Mouse (Mus musculus): ENCODE measurements around the gene Calcoco1.
"Not testable (repeated sequence)": the region's sequence is repeated elsewhere in the genome, so short reads cannot be mapped to it uniquely, and the experiment has no call there.

Calcoco1 gene

DNA sequence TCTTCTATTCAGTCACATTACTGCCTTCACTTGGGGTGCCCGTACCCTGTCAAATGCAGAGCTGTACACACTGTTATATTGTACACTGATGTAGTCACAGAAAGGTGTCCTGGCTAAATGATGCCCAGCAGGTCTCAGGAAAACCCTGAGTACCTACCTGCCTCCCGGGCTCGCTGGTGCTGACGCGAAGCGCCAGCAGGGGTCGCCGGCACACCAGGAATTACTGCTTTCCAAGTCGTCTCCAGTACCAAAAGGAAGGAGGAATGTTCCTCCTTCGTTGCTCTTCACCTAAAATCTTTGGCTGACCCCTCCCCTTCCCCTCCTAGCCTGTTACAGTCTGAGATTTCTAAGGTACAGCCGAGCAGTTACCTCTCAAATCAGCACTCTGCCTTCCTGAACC is 23.8 kb downstream of the Calcoco1 start:
- 0 out of 2 replicates have a peak, but pooled peaks have one; percentile 31 for ATAC-seq (ENCODE audit: insufficient number of reproducible peaks, low FRiP score, low TSS enrichment)

DNA sequence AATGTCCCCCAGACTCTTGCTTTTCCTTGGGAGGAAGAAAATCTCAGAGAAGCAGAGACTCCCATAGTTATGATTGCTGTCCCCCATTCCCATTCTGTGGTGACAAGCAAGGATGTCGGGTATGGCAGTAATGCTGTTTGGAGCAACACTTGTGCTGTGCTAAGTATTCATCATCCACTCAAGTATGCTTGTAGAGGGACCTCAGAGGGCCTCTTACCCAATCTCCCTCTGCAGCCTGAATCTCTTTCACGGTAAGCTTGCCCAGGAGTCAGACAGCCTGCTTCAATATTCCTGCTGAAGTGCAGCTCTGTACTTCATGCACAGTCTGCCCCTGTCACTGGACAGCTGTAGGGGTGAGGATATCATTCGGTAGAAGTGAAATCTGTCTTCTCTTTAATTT is 25.1 kb downstream of the Calcoco1 start:
- ATAC-seq (ENCODE audit: insufficient number of reproducible peaks, low FRiP score, low TSS enrichment): no peak

DNA sequence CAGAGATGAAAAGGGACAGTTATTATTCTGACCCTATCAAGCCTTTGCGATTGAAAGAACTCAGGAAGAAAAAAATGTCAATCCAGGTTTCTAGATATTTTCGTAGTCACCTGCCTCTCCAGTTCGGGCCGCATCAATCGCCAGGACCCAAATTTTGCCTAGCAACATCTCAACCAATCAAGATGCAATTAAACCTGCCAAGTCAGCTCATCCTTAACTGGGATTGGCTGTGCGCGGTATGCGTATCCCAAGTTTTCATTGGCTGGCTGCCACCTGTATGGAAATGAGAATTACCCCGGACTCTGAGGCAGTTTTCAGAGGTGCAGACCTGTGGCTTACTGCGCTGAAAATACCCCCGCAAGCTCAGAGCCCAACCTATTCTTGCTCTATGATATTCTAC is 28.4 kb downstream of the Calcoco1 start:
- ATAC-seq (ENCODE audit: insufficient number of reproducible peaks, low FRiP score, low TSS enrichment): peak; percentile 75

DNA sequence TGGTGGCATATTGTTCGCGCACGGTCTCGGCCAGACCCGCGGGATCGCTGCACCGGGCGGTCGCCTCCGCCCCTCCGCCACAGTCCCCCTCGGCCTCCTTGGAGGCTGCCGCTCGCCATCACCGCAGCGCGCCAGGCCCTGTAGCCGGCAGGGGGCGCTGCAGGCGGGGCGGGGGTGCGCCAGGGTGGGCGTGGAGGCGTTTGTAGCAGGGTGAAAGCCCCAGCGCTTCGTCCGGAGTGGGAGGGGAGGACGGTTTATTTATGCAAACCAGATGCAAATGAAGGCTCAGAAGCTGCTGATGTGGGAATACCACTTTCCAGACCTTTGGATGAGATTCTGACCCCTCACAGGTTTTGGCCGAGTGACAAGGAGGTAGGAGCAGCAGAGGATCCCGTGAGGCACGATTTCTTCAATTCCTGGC is 29.0 kb downstream of the Calcoco1 start:
- ATAC-seq (ENCODE audit: insufficient number of reproducible peaks, low FRiP score, low TSS enrichment): peak; percentile 61; the same call in 1 of the 2 replicates

DNA sequence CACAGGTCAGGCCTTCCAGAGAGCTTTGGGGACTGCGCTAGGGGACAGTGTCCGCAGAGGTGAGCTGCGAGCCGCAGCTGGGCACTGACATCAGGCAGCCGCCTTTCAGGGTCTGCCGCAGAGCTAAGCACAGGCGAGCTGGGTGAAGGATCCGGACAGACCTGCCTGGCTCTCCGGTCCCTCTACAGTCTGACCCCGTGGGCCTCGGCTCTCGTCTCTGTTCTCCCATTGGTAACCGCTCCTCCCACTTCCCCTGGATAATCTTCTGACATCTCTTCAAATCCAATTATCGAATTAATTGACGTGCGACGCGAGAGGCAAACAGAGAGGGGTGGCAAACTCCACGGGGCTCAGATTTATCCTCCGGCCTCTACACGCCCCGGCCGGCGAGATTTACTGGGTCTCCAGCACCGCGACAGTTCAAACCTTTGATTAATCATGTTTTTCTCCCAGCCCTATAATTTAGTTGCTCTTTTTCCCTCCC is 29.6 kb downstream of the Calcoco1 start:
- ATAC-seq (ENCODE audit: insufficient number of reproducible peaks, low FRiP score, low TSS enrichment): no peak

DNA sequence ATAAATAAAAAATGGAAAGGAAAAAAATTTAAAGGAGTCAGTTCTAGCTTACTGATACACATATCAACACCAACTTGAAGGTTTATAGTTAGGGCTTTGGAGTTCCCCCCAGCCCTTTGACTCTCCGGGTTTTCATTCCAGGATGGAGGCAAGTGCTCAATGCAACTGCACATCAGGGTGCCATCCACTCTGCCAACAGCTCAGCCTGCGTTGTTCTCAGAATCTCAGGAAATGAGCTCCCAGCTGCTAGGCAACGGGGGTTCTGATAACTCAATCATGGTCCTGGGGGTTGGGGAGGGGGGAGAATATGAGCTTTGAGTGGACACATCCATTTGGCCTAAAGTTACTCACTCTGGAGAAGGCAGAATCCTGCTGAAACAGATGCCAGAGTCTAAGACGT is 36.2 kb downstream of the Calcoco1 start:
- ATAC-seq (ENCODE audit: insufficient number of reproducible peaks, low FRiP score, low TSS enrichment): no peak

DNA sequence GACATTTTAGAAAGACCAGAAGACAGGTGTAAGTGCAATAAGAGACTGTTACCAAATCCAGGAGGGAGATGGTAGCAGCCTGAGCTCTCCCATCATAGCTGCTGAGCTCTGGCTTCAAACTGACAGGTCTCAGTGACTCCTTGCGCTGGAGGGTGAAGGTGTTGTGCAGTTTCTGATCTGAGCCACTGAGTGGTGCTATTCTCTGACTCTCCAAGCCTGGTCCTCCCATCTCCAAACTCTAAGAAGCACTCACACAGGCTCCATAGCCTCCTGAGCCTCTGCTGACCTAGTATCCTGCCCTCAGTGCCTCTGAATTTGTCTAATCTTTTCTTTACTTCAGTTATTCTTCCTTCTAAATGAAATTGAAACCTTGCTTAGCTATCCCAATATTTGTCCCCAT is 38.3 kb downstream of the Calcoco1 start:
- peak; percentile 58; the same call in 1 of the 2 replicates for ATAC-seq (ENCODE audit: insufficient number of reproducible peaks, low FRiP score, low TSS enrichment)

DNA sequence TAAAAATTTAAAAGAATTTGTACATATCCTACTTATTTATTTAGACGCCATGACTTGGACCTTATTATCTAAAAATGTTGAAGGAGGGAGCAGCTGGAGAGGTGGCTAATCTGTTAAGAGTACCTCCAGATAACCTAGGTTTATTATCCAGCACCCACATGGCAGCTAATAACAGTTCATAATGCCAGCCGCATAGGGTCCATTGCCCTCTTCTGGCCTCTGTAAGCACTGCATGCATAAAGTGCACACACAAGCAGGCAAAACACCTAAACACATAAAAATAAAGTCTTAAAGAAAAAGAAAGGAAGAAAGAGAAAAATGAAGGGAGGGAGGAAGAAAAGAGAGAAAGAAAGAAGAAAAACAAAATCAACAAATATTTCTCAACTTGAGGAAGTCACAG is 45.6 kb downstream of the Calcoco1 start:
- ATAC-seq (ENCODE audit: insufficient number of reproducible peaks, low FRiP score, low TSS enrichment): no peak

DNA sequence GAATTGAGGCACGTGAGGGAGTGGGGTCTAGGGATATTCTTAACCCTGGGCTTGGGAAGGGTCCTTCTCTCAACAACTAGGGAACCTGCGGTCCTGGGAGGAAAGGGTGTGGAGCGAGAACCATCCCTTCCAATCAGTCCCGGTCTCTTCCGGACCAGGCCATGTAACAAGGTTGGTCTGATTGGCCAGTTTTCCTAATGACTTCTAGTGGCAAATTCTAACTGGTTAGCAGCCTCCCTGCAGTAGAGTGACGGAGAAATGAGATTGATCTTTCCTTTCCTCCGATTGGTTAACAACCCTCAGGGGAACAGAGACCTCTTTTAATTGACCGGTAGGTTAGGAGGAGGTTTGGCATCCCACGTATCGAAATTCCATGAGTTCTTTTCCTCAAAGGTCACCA is 48.4 kb downstream of the Calcoco1 start:
- ATAC-seq (ENCODE audit: insufficient number of reproducible peaks, low FRiP score, low TSS enrichment): 0 out of 2 replicates have a peak, but pooled peaks have one; percentile 28

DNA sequence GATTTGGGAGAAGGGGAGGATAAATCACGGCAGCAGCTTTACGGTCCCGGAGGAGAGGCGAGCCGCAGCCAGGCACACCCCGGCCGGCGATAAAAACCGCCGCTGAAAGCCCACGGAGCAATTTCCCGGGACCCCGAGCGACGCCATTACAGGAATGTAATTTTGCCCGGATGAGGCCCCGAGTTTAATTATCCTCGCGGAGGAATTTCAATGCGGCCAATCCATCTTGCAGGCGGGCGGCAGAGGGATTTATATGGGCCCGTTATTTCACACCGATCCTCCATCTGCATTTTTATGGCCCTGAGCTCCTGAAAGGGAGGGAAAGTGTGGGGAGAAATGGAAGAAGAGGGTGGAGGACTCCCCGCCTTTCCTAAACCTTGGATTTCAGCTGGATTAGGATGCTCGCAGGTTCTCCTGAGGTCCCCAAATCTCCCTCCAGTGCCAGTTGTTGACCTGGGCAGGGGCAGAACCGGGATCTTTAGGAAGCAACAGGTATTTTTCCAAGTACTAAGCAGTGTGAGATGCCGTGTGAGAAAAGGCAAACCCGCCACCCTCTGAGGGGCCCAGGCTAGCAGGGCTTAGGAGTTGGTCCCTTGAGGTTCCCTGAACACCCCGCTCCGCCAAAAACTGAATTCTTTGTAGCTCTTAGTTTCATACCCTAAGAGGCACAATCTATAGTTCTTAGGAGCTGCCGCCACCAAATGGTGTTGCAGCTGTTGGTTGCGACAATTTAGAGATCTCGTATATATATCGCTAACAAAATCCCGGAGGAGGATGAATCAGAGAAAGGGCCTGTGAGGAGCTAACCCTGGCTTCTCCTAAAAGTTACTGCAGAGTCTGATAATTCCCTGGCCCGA is 49.5 kb downstream of the Calcoco1 start, which contains the start of gene Atp5g2:
Gene Atp5g2 (minus strand): TSS at position 138 of the 857 bp plus-strand sequence.
- ATAC-seq (ENCODE audit: insufficient number of reproducible peaks, low FRiP score, low TSS enrichment): no peak

DNA sequence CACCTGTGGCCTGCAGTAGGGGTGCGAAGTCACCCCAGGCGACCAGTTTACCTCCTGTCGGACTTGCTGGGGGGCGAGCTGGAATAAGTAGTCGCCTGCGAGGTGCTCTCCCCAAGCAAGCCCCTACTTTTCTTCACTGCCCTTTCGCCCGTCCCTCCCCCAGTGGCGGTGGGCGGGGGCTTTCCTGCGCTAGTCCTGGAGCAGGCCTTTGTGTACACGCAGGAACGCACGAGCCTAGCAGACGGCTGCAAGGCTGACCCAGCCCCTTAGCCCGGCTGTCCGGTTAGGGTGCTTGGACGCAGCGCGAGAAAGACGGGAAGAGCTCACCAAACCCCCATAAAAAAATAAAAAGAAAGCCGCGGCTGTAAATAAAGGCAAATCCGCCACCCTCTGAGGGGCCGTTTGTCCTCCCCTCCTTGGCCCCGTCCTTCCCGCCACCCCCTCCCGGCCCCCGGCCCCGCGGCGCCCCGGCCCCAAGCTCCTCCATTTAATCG is 50.2 kb downstream of the Calcoco1 start:
- peak; percentile 28; the same call in 1 of the 2 replicates for ATAC-seq (ENCODE audit: insufficient number of reproducible peaks, low FRiP score, low TSS enrichment)

DNA sequence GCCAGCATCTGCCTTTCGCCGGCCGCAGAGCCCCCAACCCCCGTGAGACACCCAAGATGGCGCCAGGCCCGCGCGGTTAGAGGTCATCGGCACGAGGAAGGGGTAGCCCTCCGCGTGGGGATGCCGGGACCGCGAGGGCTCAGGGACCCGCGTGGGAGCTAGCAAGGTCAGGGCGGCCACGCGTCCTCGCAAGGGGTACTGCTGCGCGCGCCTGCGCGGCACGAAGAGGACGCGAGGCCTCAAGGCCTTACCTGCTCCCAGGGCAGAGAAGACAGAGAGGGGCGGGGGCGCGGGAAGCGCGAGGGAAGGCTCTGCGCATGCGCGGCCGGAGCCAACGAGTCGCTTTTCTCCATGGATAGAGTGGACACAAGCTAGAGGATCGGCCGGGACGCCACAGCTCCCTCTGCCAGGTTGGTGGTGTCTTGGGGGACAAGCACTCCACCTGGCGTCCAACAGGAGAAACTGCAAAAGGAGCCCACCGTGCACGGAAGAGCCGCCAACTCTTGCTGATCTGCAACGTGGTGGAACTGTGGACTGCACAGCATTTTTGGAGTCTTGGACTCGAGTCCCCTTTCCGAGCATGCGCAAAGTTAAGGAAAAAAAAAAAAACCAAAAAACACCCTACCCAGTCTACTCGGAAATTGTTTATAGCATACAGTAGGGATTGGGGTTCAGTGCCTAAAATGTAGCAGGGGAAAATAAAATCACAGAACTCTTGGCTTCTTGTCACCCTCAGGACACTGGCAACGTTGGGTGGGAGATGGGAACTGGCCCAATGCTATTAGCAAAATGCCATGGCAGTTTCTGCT is 51.0 kb downstream of the Calcoco1 start:
- ATAC-seq (ENCODE audit: insufficient number of reproducible peaks, low FRiP score, low TSS enrichment): peak; percentile 86

DNA sequence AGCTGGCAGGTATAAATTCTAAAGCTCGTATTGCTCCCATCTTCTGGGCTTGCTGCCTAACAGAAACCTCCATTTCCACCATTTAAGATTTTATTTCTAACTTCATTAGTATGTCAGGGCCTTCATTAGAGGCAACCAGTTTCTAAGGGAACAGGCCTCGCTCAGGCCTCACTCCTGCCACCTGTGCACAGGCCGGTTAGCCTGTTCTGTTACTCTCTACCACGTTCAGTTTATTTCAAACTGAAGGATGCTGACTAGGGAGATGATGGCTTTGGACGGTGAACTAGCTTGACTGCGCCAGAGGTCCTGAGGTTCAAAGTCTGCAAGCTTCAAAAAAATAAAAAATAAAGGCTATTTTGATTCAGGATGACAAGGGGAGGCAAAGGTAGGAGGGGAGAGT is 51.7 kb downstream of the Calcoco1 start:
- ATAC-seq (ENCODE audit: insufficient number of reproducible peaks, low FRiP score, low TSS enrichment): 0 out of 2 replicates have a peak, but pooled peaks have one; percentile 4

DNA sequence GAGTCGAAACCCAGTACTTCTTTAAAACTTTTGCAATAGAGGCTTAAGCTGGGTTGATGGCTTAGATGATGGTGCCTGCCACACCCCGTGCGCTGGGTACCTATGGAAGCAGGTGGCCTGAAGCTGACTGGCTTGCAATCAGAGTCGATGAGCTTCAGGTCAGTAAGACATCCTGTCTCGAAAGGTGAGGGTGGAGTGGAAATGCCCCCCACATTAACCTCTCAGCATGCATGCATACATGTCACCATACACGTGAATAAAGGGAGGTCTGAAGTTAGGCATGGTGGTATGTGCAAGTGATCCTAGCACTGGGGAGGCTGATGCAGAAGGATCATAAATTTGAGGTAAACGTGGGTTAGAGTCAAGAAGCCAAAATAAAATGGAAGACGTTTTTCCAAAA is 52.4 kb downstream of the Calcoco1 start:
- ATAC-seq (ENCODE audit: insufficient number of reproducible peaks, low FRiP score, low TSS enrichment): no peak

DNA sequence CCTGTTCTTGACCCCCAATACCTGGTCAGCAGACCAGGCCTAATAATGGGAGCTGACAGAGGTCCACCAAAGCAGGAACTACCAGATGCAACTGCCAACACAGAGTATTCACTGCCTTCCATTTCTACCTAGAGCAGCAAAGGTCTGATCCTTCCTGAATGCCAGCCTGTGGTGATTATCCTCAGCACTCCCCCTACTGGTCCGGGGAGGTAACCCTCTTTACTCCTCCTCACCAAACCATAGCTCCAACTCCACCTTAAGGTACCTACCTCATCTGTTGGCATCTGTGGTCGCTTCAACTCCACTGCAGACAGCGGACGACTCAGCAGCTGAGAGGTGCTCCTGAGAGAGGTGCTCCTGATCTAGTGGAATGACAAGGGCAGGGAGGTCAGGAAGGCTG is 56.5 kb downstream of the Calcoco1 start:
- ATAC-seq (ENCODE audit: insufficient number of reproducible peaks, low FRiP score, low TSS enrichment): no peak

DNA sequence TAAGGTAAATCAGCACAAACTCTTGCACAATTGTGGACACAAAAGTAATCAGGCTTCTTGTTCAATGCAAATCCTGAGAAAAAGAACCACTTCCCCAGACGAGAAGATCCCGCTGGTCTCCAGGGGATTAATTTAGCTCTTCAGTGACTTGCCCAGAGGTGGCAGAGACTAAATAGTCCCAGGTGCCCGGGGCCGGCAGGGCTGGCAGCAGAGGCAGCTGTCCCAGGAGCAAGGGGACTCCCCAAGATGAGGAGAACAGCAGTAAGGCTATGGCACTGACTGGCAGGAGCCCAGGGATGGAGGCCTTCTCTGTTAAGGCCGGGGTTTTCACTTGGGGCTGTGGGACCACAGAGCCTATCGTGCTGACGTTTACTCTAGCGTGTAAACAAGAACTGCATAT is 58.2 kb downstream of the Calcoco1 start:
- ATAC-seq (ENCODE audit: insufficient number of reproducible peaks, low FRiP score, low TSS enrichment): no peak

DNA sequence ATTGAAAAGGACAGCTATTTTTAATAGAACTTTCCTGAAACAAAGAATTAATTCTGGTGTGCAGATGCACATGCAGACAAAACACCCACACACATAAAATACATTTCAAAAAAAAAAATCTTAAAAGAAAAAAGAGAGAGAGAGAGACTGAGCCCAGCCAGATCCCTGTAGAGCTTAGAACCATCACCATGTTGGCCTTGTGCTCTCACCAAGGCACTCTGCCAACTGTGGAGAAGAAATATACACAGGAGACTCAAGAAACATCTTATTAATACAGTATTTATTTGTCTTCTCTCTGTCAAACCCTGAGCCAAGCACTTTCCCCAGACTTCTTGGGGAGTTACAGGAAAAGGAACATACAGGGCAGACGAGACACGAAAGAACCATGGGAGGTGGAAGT is 59.4 kb downstream of the Calcoco1 start:
- not testable (repeated sequence) for ATAC-seq (ENCODE audit: insufficient number of reproducible peaks, low FRiP score, low TSS enrichment)

DNA sequence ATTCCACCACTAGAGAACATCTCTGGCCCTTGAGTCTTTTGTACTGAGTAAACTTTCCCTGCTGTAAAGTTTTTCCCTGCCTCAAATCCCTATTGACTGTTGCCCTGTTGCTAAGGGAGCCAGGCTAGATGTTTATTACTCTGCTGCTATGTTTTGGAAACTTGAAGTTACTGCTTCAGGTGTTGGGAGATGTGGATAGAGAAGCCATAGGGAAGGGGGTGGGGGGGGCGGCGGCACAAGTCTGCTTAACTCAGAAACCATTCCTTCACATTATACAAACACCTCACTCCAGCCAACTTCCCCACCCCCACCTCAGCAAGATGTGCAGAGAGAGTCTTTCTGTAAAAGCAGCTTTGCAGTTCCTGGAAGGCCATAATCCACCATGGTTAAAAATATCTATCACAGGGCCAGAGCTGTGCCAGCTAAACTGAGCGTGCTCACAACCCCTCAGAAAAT is 64.0 kb downstream of the Calcoco1 start:
- ATAC-seq (ENCODE audit: insufficient number of reproducible peaks, low FRiP score, low TSS enrichment): no peak
